Mouse (Mus musculus): ENCODE results near the gene Lat. TPM values are rescaled to one million over a fixed set of nuclear protein-coding genes. Genes with fewer than 3 reads are reported as not detected.
"Not testable (repeated sequence)": the region's sequence is repeated elsewhere in the genome, so short reads cannot be mapped to it uniquely, and the experiment has no call there.

Gene Lat
- polyA plus RNA-seq, 1 experiment from 2014 or later: 1.0 TPM

DNA sequence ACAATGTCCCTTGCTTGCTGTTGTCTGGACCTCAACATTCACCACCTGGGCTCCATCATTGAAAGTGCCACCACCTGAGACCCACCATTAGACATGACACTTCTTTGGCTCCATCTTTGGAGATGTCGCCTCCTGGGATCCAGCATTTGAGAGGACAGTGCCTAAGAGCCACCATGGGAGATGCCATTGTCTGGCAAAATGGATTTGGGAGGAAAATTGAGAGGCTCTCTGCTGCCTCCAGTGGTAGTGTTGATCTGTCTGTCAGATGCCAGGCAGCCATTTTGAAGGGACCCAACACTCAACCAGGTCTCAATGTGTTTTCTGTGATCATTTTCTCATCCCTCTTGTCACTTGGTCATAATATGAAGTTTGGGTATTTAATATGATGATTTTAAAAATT lies 33.8 kb downstream of the Lat start:
- Histone ChIP-seq H3K36me3 (ENCODE audit: inconsistent target) (no peaks in the 10 kb centered on the region), H3K27ac (no peak overlapping the region), H3K4me3 (ENCODE audit: inconsistent target) (no peak overlapping the region), H3K79me2 (ENCODE audit: inconsistent target) (no peaks in the 10 kb centered on the region)
- WGBS (ENCODE audit: missing documents): 92% methylated on average over 1 of the region's 1 CpGs

DNA sequence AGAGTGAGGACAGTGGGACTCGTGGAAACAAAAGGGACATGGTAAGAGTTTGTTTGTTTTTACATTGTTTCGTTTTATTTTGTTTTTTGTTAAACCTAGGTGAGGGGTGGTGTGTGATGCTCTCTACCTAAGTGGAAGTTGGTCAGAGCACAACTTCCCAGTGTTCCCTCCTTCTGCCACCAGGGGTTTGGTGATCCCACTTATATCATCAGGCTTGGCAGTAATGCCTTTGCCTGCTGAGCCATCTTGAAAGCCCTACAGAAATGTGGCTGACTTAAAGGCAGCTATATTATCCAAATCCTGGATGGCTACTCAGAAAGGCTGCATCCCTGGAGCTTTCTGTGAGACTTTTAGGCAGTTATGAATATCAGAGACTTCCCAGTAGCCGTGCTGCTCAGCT lies 36.7 kb downstream of the Lat start:
- H3K27ac ChIP-seq: no peak overlapping the region
- no peaks in the 10 kb centered on the region for H3K36me3 ChIP-seq (ENCODE audit: inconsistent target)
- 85% methylated on average over 3 of the region's 3 CpGs for WGBS (ENCODE audit: missing documents)
- H3K79me2 ChIP-seq (ENCODE audit: inconsistent target): no peaks in the 10 kb centered on the region
- no peak overlapping the region for H3K4me3 ChIP-seq (ENCODE audit: inconsistent target)

DNA sequence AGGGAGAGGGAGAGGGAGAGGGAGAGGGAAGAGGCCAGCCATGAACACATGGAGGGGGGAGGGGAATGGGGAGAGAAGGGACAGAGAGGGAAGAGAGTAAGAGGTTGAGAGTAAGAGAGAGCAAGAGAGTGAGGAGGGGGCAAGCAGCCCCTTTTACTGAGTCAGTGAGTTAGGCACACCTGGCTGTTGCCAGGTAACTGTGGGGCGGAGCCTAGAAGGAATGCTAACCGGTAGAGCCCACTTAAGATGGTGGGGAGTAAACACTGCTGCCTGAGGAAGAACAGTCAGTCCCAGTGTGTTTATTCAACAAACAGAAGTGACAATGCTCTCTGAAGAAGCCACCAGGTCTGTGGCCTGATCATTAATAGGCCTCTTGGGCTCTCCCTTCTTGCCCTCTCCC lies 38.7 kb downstream of the Lat start:
- Histone ChIP-seq H3K79me2 (ENCODE audit: inconsistent target) (no peaks in the 10 kb centered on the region), H3K4me3 (ENCODE audit: inconsistent target) (no peak overlapping the region), H3K36me3 (ENCODE audit: inconsistent target) (no peaks in the 10 kb centered on the region), H3K27ac (no peak overlapping the region)
- WGBS (ENCODE audit: missing documents): 88% methylated on average over 2 of the region's 2 CpGs

DNA sequence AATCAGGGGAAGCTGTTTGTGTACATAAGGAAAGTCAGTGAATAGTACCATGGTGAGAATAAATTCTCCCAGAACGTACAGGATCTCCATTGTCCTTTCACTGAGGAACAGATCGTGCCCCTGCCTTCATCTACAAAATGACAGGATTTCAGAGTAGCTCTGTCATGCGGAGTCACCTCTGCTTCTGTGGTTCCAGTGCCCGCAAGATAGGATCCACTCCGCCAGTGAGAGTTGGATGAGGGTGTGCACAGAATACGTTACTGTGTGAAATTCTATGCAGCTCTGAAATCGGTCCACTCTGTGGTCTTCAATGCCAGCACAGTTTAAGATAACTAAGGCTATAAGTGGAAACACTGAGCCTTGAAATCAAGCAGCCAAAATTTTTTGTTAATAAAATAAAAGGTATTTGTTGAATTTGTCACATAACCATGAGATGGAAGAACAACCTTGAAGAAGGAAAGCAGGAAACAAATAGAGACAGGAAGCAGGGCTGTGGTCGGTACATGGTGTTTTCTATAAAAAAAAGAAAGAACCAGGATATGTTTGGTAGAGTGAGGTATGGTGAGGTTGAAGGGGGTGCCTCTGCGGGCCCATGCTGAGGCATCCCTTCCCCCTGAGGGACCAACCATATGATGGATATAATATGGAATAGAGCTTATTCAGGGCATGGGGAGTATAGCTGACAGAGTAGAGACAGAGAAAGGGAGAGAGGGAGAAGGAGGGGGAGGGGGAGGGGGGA lies 39.3 kb downstream of the Lat start:
- 53% methylated on average over 9 of the region's 9 CpGs for WGBS (ENCODE audit: missing documents)

DNA sequence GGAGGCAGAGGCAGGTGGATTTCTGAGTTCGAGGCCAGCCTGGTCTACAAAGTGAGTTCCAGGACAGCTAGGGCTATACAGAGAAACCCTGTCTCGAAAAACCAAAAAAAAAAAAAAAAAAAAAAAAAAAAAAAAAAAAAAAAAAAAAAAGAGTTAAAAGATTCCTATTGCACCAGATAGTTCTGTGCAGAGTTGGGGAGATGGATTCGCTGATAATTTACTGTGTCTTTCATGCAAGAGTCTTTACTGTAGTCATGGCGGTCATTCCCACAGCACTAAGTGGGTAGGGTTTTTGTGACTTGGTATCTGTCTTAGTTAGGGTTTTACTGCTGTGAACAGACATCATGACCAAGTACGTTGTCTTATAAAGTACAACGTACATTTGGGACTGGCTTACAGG lies 40.5 kb downstream of the Lat start:
- H3K4me3 ChIP-seq (ENCODE audit: inconsistent target); H3K79me2 ChIP-seq (ENCODE audit: inconsistent target); H3K36me3 ChIP-seq (ENCODE audit: inconsistent target); H3K27ac ChIP-seq: not testable (repeated sequence)
- WGBS (ENCODE audit: missing documents): 85% methylated on average over 4 of the region's 6 CpGs

More for the DNA sequence above, 39.3 kb downstream of the Lat start:
- Histone ChIP-seq H3K36me3 (ENCODE audit: inconsistent target) (no peaks in the 10 kb centered on the region), H3K79me2 (ENCODE audit: inconsistent target) (no peaks in the 10 kb centered on the region), H3K27ac (no peak overlapping the region), H3K4me3 (ENCODE audit: inconsistent target) (no peak overlapping the region)

DNA sequence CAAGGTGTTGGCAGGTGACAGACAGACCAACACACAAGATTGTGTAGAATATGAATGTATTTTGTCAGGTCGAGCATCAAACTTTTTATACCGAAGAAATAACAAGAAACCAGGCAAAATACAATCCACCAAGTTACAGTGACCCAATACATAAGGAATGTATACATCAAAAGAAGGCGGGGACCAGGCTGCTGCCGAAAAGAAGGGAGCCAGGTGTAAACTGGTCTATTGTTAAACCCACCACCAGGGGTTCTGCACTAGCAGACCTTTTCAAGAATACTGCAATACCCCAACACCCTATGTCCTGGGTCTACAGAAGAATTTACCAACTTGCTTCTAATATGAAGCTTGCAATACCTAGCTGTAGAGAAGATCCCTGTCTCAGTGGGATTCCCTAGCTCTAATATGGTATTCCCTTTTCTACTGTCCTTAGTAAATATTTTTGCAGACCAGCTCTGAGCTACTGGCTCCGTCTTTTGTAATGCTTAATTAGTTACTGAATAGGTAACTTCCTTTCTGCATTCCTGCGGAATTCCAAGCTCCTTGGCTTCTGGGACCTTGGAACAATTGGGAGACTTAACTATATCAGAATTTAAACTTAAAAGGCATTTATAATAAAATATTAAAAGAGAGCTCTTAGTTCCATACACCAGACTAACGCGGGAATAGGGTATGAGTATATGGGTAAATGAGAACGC lies 43.6 kb downstream of the Lat start:
- not testable (repeated sequence) for H3K4me3 ChIP-seq (ENCODE audit: inconsistent target); H3K27ac ChIP-seq
- WGBS (ENCODE audit: missing documents): 69% methylated on average over 9 of the region's 9 CpGs

DNA sequence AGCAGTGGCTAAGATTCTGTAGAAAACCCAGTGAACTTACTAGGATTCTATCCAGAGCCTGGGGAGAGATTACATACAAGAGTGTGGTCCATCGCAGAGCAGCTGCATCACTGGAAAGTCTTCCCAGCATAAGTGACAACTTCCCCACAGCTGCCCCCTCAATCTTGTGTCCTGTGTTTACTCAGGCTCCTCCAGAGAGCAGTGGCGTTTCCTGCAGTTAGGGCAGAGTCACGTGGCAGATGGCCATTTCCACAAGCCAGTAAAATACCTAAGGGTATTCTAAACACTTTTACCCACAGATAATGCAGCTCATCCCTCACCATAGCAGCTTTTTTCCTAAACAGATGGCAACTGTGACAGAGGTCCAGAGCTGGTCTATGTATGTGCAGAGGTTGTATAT lies 44.6 kb downstream of the Lat start:
- Histone ChIP-seq H3K79me2 (ENCODE audit: inconsistent target) (no peaks in the 10 kb centered on the region), H3K36me3 (ENCODE audit: inconsistent target) (no peaks in the 10 kb centered on the region), H3K4me3 (ENCODE audit: inconsistent target) (no peak overlapping the region), H3K27ac (no peak overlapping the region)
- 10% methylated on average over 3 of the region's 3 CpGs for WGBS (ENCODE audit: missing documents)

More for the DNA sequence above, 43.6 kb downstream of the Lat start:
- H3K79me2 ChIP-seq (ENCODE audit: inconsistent target); H3K36me3 ChIP-seq (ENCODE audit: inconsistent target): not testable (repeated sequence)

DNA sequence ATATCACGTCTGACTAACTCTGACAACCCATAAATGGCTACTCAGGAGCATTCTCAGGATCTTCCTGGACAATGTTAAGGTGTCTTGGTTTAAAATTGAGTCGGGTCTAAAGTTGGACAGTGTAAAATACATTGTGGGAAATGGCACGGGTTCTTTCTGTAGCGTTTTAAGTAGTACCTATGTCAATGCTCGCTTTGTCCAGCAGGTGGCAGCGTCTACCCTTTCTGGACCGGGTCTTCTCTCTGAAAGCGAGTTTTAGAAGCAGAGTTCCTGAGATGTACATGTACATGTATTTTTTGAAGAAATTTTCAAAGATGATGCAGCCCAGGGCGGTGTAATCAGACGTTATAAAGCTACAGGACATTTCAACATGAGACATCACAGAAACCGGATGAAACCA lies 45.6 kb downstream of the Lat start:
- 12% methylated on average over 11 of the region's 11 CpGs for WGBS (ENCODE audit: missing documents)

DNA sequence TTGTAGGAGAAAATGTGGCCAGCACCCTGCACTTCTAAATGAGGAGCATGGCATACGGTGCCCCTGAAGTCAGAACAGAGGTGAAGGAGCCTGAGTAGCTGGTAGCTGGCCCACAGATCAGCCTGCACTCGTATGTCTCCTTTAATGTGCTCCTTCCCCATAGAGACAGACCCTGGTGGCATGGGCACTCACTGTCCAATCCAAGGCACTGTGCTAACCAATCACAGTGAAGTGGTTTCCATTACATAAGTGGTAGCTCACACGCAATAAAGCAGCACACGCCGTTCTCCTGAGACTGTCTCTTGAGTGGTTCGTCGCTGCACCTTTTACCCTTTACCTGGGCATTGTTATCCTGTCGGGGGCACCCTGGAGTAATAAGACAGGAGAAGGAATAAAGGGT lies 55.1 kb downstream of the Lat start:
- Histone ChIP-seq H3K4me3 (ENCODE audit: inconsistent target) (no peak overlapping the region), H3K27ac (no peak overlapping the region), H3K36me3 (ENCODE audit: inconsistent target) (no peaks in the 10 kb centered on the region), H3K79me2 (ENCODE audit: inconsistent target) (no peaks in the 10 kb centered on the region)
- WGBS (ENCODE audit: missing documents): 48% methylated on average over 8 of the region's 8 CpGs

More for the DNA sequence above, 45.6 kb downstream of the Lat start:
- H3K79me2 ChIP-seq (ENCODE audit: inconsistent target): no peaks in the 10 kb centered on the region
- H3K27ac ChIP-seq: no peak overlapping the region
- H3K4me3 ChIP-seq (ENCODE audit: inconsistent target): no peak overlapping the region
- no peaks in the 10 kb centered on the region for H3K36me3 ChIP-seq (ENCODE audit: inconsistent target)

Other genes with a start within 250 kb of the Lat start
- gene Xpo6, start 169.1 kb downstream of the Lat start, polyA plus RNA-seq (2018): 63.8 to 102 TPM (median 64.5 TPM) in 3 replicates
- gene Sbk1, start 97.0 kb downstream of the Lat start, polyA plus RNA-seq (2018): 1.9 to 3.7 TPM (median 2.3 TPM) in 3 replicates
- 18.6 to 55.9 TPM (median 38.7 TPM) in 3 replicates for gene Spns1, start 7.9 kb upstream of the Lat start, polyA plus RNA-seq (2018)
- gene Nfatc2ip, start 27.2 kb upstream of the Lat start, polyA plus RNA-seq (2018): 2.6 to 6.4 TPM (median 4.6 TPM) in 3 replicates
- gene Cd19, start 45.3 kb upstream of the Lat start, polyA plus RNA-seq (2018): 0.09 TPM in 1 of 3 replicates, not detected in the others
- gene Rabep2, start 59.2 kb upstream of the Lat start, polyA plus RNA-seq (2018): 12.9 to 17.8 TPM (median 13.9 TPM) in 3 replicates
- 0.06 TPM in 1 of 3 replicates, not detected in the others for gene Atp2a1, start 93.5 kb upstream of the Lat start, polyA plus RNA-seq (2018)
- gene Sh2b1, start 105.9 kb upstream of the Lat start, polyA plus RNA-seq (2018): 10.4 to 17.2 TPM (median 11.7 TPM) in 3 replicates
- gene Tufm, start 117.8 kb upstream of the Lat start, polyA plus RNA-seq (2018): 41.8 to 72.5 TPM (median 42.9 TPM) in 3 replicates
- 60.6 to 79.7 TPM (median 71.8 TPM) in 3 replicates for gene Atxn2l, start 133.9 kb upstream of the Lat start, polyA plus RNA-seq (2018)
- 124 to 206 TPM (median 173 TPM) in 3 replicates for gene Eif3c, start 196.8 kb upstream of the Lat start, polyA plus RNA-seq (2018)
- gene Apobr, start 215.4 kb upstream of the Lat start, polyA plus RNA-seq (2018): 51.3 to 183 TPM (median 99.8 TPM) in 3 replicates
- 81.0 to 165 TPM (median 104 TPM) in 3 replicates for gene Cln3, start 216.2 kb upstream of the Lat start, polyA plus RNA-seq (2018)
- gene Il27, start 225.4 kb upstream of the Lat start, polyA plus RNA-seq (2018): 1.1 to 2.6 TPM (median 1.2 TPM) in 3 replicates